Mouse (Mus musculus): ENCODE results near the gene Unc13b.

GRCm38 (mm10) chr4:43248026-43248425 lies 189.3 kb downstream of the Unc13b start:
- TF ChIP-seq POLR2A (IDR thresholded peaks at IDR 0.05; ENCODE audit: low read depth, low read length) (no peak), CTCF (IDR thresholded peaks at IDR 0.05; ENCODE audit: extremely low read depth, insufficient read depth, insufficient read length, insufficient replicate concordance) (no peak)

Data from spleen, adult 2 months (tissue).